Mouse (Mus musculus) liver, embryonic 14.5 days (tissue): ENCODE results near the gene Slc7a1. TPM values are rescaled to one million over a fixed set of nuclear protein-coding genes. Genes with fewer than 3 reads are reported as not detected.

Experiments
- ATAC-seq: fragments of 200-750 bp; cut with Nextera tagmentation; 2 replicates; pipeline ENCODE4 v1.8.0; 2017; ENCODE audit warnings: moderate number of reproducible peaks, mild to moderate bottlenecking, moderate library complexity; ENCODE audit not compliant: insufficient read depth
- DNase-seq, 3 experiments: peaks; one replicate each; pipeline ENCODE4 v3.0.0-alpha.2; 2012 to 2013; ENCODE audit warnings: low read depth in 3 of 3, low spot score in 3 of 3
- H3K27ac ChIP-seq: fragments of 300-500 bp; sonication (generic); 2 replicates; pipeline ENCODE4 v1.5.1; 2014; ENCODE audit warnings: moderate library complexity, mild to moderate bottlenecking, control low read depth, inconsistent platforms
- H3K27me3 ChIP-seq: fragments of 300-500 bp; sonication (generic); 2 replicates; pipeline ENCODE4 v1.6.1; 2014; ENCODE audit warnings: mild to moderate bottlenecking, low read length, moderate library complexity; ENCODE audit not compliant: control insufficient read depth, insufficient read depth
- H3K36me3 ChIP-seq: fragments of 300-500 bp; sonication (generic); replicated peaks from 2 replicates; pipeline ENCODE4 v1.6.1; 2014; ENCODE audit warnings: low read depth; ENCODE audit not compliant: control insufficient read depth, insufficient read depth
- H3K4me1 ChIP-seq, 2 experiments: fragments of 200-500 bp in 1 of 2; fragments of 300-500 bp in 1 of 2; sonication (generic) in 1 of 2; replicated peaks; 2 replicates each; pipeline ENCODE4 v1.6.1; 2012 to 2014; ENCODE audit warnings: antibody characterized with exemption in 1 of 2, inconsistent platforms in 1 of 2, low read length in 1 of 2; ENCODE audit not compliant: control insufficient read depth in 2 of 2, insufficient read depth in 2 of 2
- H3K4me2 ChIP-seq: fragments of 300-500 bp; sonication (generic); 2 replicates; pipeline ENCODE4 v1.6.1; 2014; ENCODE audit warnings: low read depth, mild to moderate bottlenecking, control low read depth, moderate library complexity
- H3K4me3 ChIP-seq, 2 experiments: fragments of 200-500 bp in 1 of 2; fragments of 300-500 bp in 1 of 2; sonication (generic) in 1 of 2; 2 replicates each; pipeline ENCODE4 v1.5.1; 2012 to 2014; ENCODE audit warnings: low read depth in 2 of 2, low read length in 2 of 2, mild to moderate bottlenecking in 2 of 2, control low read depth in 1 of 2, inconsistent platforms in 1 of 2, moderate library complexity in 1 of 2; ENCODE audit not compliant: insufficient read depth in 1 of 2
- H3K9ac ChIP-seq: fragments of 300-500 bp; sonication (generic); replicated peaks from 2 replicates; pipeline ENCODE4 v1.6.1; 2014; ENCODE audit warnings: mild to moderate bottlenecking, control low read depth, moderate library complexity
- H3K9me3 ChIP-seq: fragments of 300-500 bp; sonication (generic); 2 replicates; pipeline ENCODE4 v1.6.1; 2016; ENCODE audit warnings: low read length, mixed read lengths; ENCODE audit not compliant: control insufficient read depth
- CTCF ChIP-seq: IDR thresholded peaks from 2 replicates; pipeline ENCODE4 v1.5.1; 2016; ENCODE audit warnings: antibody characterized with exemption, low read depth, control low read depth
- EP300 ChIP-seq: IDR thresholded peaks from 2 replicates; pipeline ENCODE4 v1.6.1; 2016; ENCODE audit warnings: antibody characterized with exemption, low read depth
- WGBS: fragments of 180-500 bp; shearing (Covaris S2); extraction: QIAGEN DNeasy Blood & Tissue Kit; methylation state at CpG from one replicate; pipeline ENCODE4 v1.1.7; 2014; ENCODE audit not compliant: insufficient replicate concordance; 5-methylcytosine and 5-hydroxymethylcytosine counted together
- polyA plus RNA-seq, 2 experiments: library from polyadenylated mRNA; depleted of rRNA in 1 of 2; stranded (reverse) in 1 of 2; unstranded in 1 of 2; fragments of >200 nt; fragmentation: Nextera tagmentation in 1 of 2; extraction: Ambion mirVana in 1 of 2; gene quantifications; 2 replicates each; pipeline versions ENCODE4 v1.2.1 to v1.2.3; 2012 to 2014

Slc7a1 gene
- polyA plus RNA-seq, 2 experiments, result 4.7 to 17.7 TPM

GRCm38 (mm10) chr5:148388251-148389006 is 11.3 kb downstream of the Slc7a1 start:
- Histone ChIP-seq H3K4me2 (peak overlapping the region; percentile 56), H3K36me3 (peaks cover 7% of the 10 kb centered on the region), H3K9ac (peak overlapping the region; percentile 47), H3K27me3 (no peaks in the 10 kb centered on the region), H3K27ac (peak overlapping the region; percentile 63), H3K4me1 (peaks cover 19 to 20% of the 10 kb centered on the region in 2 experiments), H3K9me3 (no peaks in the 10 kb centered on the region), H3K4me3 (no peak overlapping the region)
- WGBS, result 81% methylated on average over 18 of the region's 18 CpGs
- no peak for DNase-seq
- no peak for TF ChIP-seq CTCF
- TF ChIP-seq EP300, result no peak
- ATAC-seq, result peak; percentile 45; the same call in 1 of the 2 replicates

GRCm38 (mm10) chr5:148387820-148388219 is 11.9 kb downstream of the Slc7a1 start:
- H3K4me3 ChIP-seq, result no peak overlapping the region
- DNase-seq (no peak), ATAC-seq (no peak)
- no peak for TF ChIP-seq EP300
- TF ChIP-seq CTCF, result peak; percentile 76
- H3K4me2 ChIP-seq, result no peak overlapping the region
- peaks cover 19 to 20% of the 10 kb centered on the region in 2 experiments for H3K4me1 ChIP-seq
- no peaks in the 10 kb centered on the region for H3K9me3 ChIP-seq
- H3K36me3 ChIP-seq, result peaks cover 4% of the 10 kb centered on the region
- H3K27ac ChIP-seq, result no peak overlapping the region
- 83% methylated on average over 2 of the region's 2 CpGs for WGBS
- no peak overlapping the region for H3K9ac ChIP-seq
- no peaks in the 10 kb centered on the region for H3K27me3 ChIP-seq

- no peaks in the 10 kb centered on the region for H3K9me3 ChIP-seq
- TF ChIP-seq CTCF (peak; percentile 61), EP300 (no peak)
- H3K4me3 ChIP-seq, result no peak overlapping the region
- H3K9ac ChIP-seq, result no peak overlapping the region
- 83% methylated on average over 9 of the region's 9 CpGs for whole genome bisulfite sequencing
- DNase-seq, result no peak
- H3K36me3 ChIP-seq, result no peaks in the 10 kb centered on the region; the same call in none of the 2 replicates
- H3K27me3 ChIP-seq, result no peaks in the 10 kb centered on the region
- H3K4me2 ChIP-seq, result no peak overlapping the region
- ATAC-seq, result no peak
- H3K27ac ChIP-seq, result no peak overlapping the region
- peaks cover 19 to 20% of the 10 kb centered on the region in 2 experiments for H3K4me1 ChIP-seq
Observed at GRCm38 (mm10) chr5:148386471-148386870, 13.2 kb downstream of the Slc7a1 start.

- no peak overlapping the region for H3K4me3 ChIP-seq
- TF ChIP-seq CTCF, result no peak
- TF ChIP-seq EP300, result no peak
- H3K4me2 ChIP-seq, result no peak overlapping the region
- H3K4me1 ChIP-seq, result peaks cover 11 to 12% of the 10 kb centered on the region in 2 experiments
- H3K9ac ChIP-seq, result no peak overlapping the region
- H3K27me3 ChIP-seq, result no peaks in the 10 kb centered on the region
- H3K36me3 ChIP-seq, result no peaks in the 10 kb centered on the region; the same call in 1 of the 2 replicates
- DNase-seq (no peak), ATAC-seq (no peak)
- H3K27ac ChIP-seq, result no peak overlapping the region
- H3K9me3 ChIP-seq, result no peaks in the 10 kb centered on the region
- 83% methylated on average over 9 of the region's 9 CpGs for WGBS
Observed at GRCm38 (mm10) chr5:148384501-148385055, 15.1 kb downstream of the Slc7a1 start.

GRCm38 (mm10) chr5:148383841-148384500 is 15.7 kb downstream of the Slc7a1 start:
- DNase-seq (no peak), ATAC-seq (no peak)
- Histone ChIP-seq H3K27me3 (no peaks in the 10 kb centered on the region), H3K4me2 (no peak overlapping the region), H3K9ac (no peak overlapping the region), H3K27ac (no peak overlapping the region), H3K36me3 (no peaks in the 10 kb centered on the region; the same call in 1 of the 2 replicates), H3K9me3 (no peaks in the 10 kb centered on the region), H3K4me1 (peaks cover 6 to 8% of the 10 kb centered on the region in 2 experiments), H3K4me3 (no peak overlapping the region)
- TF ChIP-seq EP300, result no peak
- no peak for TF ChIP-seq CTCF
- 80% methylated on average over 14 of the region's 14 CpGs for WGBS
